Mouse (Mus musculus) spleen, adult 2 months (tissue): ENCODE measurements around the gene Pla2g16.

ENCODE experiments used
- CTCF ChIP-seq: fragments of 200-500 bp; IDR thresholded peaks from 2 replicates; pipeline ENCODE4 v1.5.1; 2011; ENCODE audit warnings: mild to moderate bottlenecking, inconsistent platforms; ENCODE audit not compliant: insufficient read depth, insufficient read length, insufficient replicate concordance; ENCODE audit errors: extremely low read depth
- POLR2A ChIP-seq: fragments of 200-500 bp; IDR thresholded peaks from 2 replicates; pipeline ENCODE4 v1.6.1; 2011; ENCODE audit warnings: low read depth, low read length, inconsistent platforms

DNA sequence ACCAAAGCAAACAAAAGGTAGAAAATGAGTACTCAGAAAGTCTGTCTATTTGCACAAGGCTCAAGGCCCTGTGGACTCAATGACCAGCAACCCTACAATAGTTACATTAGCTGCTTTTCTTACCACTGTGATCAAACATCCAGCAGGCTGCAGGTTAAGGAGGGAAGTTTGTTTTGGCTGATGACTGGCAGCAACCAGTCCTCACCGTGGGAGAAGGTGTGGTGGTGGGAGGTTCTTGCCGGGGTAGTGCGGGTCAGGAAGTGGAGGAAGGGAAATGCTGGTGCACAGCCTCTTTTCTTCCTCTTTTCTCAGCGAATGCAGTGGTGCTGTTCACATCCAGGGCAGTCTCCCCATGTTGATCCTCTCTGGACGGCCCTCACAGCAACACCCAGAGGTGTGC is 23.8 kb downstream of the Pla2g16 start:
- TF ChIP-seq CTCF = no peak
- no peak for TF ChIP-seq POLR2A
